Mouse (Mus musculus) heart, postnatal 0 days (tissue): ENCODE results near the gene Olfr1428.

Experiments used
- CTCF ChIP-seq: IDR thresholded peaks from 2 replicates; pipeline ENCODE4 v1.5.1; 2016; ENCODE audit warnings: antibody characterized with exemption, control low read depth, low read depth
- EP300 ChIP-seq: IDR thresholded peaks from 2 replicates; pipeline ENCODE4 v1.6.1; 2016; ENCODE audit warnings: antibody characterized with exemption, low read depth

GRCm38 (mm10) chr19:12115797-12116196, at the start of gene Olfr1428:
- no peak for TF ChIP-seq EP300
- no peak for TF ChIP-seq CTCF
